Mouse (Mus musculus): Measurements from ENCODE around the gene Gpatch2. TPM values are rescaled to one million over a fixed set of nuclear protein-coding genes. Genes with fewer than 3 reads are reported as not detected.

Gpatch2 gene
- polyA plus RNA-seq, 1 experiment from 2014 or later: 23.2 TPM

DNA sequence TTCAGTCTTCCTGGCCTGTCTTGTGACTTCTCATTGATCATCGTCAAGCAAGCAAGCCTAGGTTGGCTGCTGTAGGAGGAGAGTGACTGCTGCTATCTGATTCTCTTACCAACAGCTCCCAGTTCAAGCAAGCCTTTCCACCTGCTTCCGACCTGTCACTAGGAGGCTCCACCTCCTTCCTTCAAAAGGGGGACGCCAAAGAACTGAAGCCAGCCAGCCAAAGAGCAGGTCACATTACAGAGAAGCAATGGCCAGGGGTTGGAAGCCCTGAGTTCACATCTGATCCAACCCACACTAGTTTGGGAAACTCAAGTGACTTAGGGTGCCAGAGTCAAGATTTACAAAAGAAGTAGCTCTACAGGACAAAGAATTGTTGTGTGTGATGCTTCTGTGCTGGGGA is 144.9 kb downstream of the Gpatch2 start:
- no peak overlapping the region for H3K4me3 ChIP-seq (ENCODE audit: low read length)
- no peaks in the 10 kb centered on the region for H3K36me3 ChIP-seq (ENCODE audit: control insufficient read depth, insufficient read depth, low read length)
- ATAC-seq (ENCODE audit: low FRiP score, low TSS enrichment): no peak
- 28% methylated on average over 3 of the region's 3 CpGs for WGBS
- no peaks in the 10 kb centered on the region for H3K4me1 ChIP-seq (ENCODE audit: control insufficient read depth, insufficient read depth, low read length)
- no peak overlapping the region for H3K27ac ChIP-seq (ENCODE audit: low read depth, low read length)
- H3K9ac ChIP-seq (ENCODE audit: low read depth, low read length): no peak overlapping the region
- H3K27me3 ChIP-seq (ENCODE audit: control insufficient read depth, insufficient read depth, low read length): no peaks in the 10 kb centered on the region
- no peaks in the 10 kb centered on the region for H3K9me3 ChIP-seq (ENCODE audit: control insufficient read depth, low read length)
- H3K4me2 ChIP-seq (replicated peaks; ENCODE audit: low read depth, low read length): no peak overlapping the region

DNA sequence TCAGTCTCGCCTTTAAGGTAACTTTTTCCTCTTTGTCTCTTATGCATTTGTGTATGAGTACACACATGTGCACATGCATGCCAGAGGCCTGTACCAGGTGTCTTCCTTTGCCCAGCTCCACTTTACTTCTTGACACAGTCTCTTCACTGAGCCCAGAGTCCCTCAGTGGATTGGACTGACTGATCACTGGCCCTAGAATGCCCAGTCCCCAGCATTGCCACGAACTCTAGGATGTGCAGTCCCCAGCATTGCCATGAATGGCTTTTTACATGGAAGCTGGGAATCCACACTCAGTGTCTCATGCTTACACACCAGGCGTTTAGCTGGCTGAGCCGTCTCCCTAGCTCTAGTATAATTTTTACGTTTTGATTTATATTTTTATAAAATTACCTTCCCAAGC is 147.2 kb downstream of the Gpatch2 start:
- Histone ChIP-seq H3K36me3 (ENCODE audit: control insufficient read depth, insufficient read depth, low read length) (no peaks in the 10 kb centered on the region), H3K27ac (ENCODE audit: low read depth, low read length) (no peak overlapping the region), H3K4me3 (ENCODE audit: low read length) (no peak overlapping the region), H3K9me3 (ENCODE audit: control insufficient read depth, low read length) (no peaks in the 10 kb centered on the region), H3K9ac (ENCODE audit: low read depth, low read length) (no peak overlapping the region), H3K4me1 (ENCODE audit: control insufficient read depth, insufficient read depth, low read length) (no peaks in the 10 kb centered on the region), H3K27me3 (ENCODE audit: control insufficient read depth, insufficient read depth, low read length) (no peaks in the 10 kb centered on the region), H3K4me2 (replicated peaks; ENCODE audit: low read depth, low read length) (no peak overlapping the region)
- WGBS: 95% methylated on average over 5 of the region's 5 CpGs
- no peak for ATAC-seq (ENCODE audit: low FRiP score, low TSS enrichment)

DNA sequence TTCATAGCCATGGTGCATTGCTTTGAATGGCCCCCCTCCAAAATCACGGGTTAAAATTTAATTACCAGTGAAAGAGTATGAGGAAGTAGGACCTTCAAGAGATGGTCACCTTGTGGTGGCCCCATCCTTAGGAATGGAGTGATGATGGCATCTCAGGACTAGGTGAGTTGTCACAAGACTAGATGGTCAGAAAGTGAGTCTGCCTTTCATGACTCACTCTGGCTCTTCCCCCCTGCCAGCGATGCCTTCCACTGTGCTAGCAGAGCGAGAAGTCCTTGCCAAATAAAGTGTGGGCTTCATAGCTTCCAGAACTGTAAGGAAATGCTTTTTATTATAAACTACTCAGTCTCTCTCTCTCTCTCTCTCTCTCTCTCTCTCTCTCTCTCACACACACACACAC is 150.1 kb downstream of the Gpatch2 start:
- Histone ChIP-seq H3K36me3 (ENCODE audit: control insufficient read depth, insufficient read depth, low read length) (no peaks in the 10 kb centered on the region), H3K27ac (ENCODE audit: low read depth, low read length) (no peak overlapping the region), H3K9ac (ENCODE audit: low read depth, low read length) (no peak overlapping the region), H3K27me3 (ENCODE audit: control insufficient read depth, insufficient read depth, low read length) (no peaks in the 10 kb centered on the region), H3K9me3 (ENCODE audit: control insufficient read depth, low read length) (no peaks in the 10 kb centered on the region), H3K4me1 (ENCODE audit: control insufficient read depth, insufficient read depth, low read length) (no peaks in the 10 kb centered on the region), H3K4me3 (ENCODE audit: low read length) (no peak overlapping the region), H3K4me2 (replicated peaks; ENCODE audit: low read depth, low read length) (no peak overlapping the region)
- 82% methylated on average over 3 of the region's 3 CpGs for WGBS
- no peak for ATAC-seq (ENCODE audit: low FRiP score, low TSS enrichment)

DNA sequence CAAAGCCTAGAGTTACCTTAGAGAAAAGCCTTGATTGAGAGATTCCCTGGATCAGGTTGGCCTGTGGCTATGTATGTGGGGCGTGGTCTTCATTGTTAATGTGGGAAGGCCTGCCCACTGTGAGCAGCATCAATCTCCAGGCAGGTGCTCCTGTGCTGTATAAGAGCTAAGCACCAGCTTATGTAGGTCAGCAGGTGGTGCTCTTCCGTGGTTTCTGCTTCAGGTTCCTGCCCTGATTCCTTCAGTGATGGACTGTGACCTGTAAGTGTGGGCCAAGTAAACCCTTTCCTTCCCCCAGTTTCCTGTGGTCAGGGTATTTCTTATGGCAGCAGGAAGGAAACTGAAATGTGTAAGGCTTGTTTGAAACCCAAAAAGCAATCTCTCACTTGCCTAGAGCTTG is 151.5 kb downstream of the Gpatch2 start:
- H3K27ac ChIP-seq (ENCODE audit: low read depth, low read length): no peak overlapping the region

DNA sequence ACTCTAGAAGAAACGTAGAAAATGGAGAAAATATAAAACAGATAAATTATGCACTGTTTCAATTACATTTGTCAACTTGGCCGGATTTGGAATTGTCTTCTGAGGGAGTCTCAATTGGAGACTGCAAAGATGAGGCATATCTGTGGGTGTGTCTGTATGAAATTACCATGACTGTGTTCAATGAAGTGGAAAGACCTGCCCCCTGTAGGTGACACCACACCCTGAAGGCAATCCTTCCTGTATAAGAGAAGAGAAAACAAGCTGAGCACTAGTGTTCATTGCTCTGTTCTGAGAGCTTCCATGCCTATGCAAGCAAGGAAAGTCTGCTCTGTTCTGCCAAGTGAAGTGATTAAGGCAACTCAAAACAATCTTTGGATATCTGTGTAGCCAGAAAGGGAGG is 153.7 kb downstream of the Gpatch2 start:
- no peak overlapping the region for H3K4me2 ChIP-seq (replicated peaks; ENCODE audit: low read depth, low read length)
- H3K27me3 ChIP-seq (ENCODE audit: control insufficient read depth, insufficient read depth, low read length): no peaks in the 10 kb centered on the region
- H3K27ac ChIP-seq (ENCODE audit: low read depth, low read length): no peak overlapping the region
- no peaks in the 10 kb centered on the region for H3K9me3 ChIP-seq (ENCODE audit: control insufficient read depth, low read length)
- no peak overlapping the region for H3K4me3 ChIP-seq (ENCODE audit: low read length)
- 74% methylated on average over 2 of the region's 2 CpGs for WGBS
- H3K36me3 ChIP-seq (ENCODE audit: control insufficient read depth, insufficient read depth, low read length): no peaks in the 10 kb centered on the region
- ATAC-seq (ENCODE audit: low FRiP score, low TSS enrichment): no peak
- H3K4me1 ChIP-seq (ENCODE audit: control insufficient read depth, insufficient read depth, low read length): no peaks in the 10 kb centered on the region
- H3K9ac ChIP-seq (ENCODE audit: low read depth, low read length): no peak overlapping the region

More for the DNA sequence above, 151.5 kb downstream of the Gpatch2 start:
- WGBS: 54% methylated on average over 2 of the region's 2 CpGs
- Histone ChIP-seq H3K9me3 (ENCODE audit: control insufficient read depth, low read length) (no peaks in the 10 kb centered on the region), H3K4me1 (ENCODE audit: control insufficient read depth, insufficient read depth, low read length) (no peaks in the 10 kb centered on the region), H3K4me2 (replicated peaks; ENCODE audit: low read depth, low read length) (no peak overlapping the region), H3K4me3 (ENCODE audit: low read length) (no peak overlapping the region), H3K9ac (ENCODE audit: low read depth, low read length) (no peak overlapping the region), H3K36me3 (ENCODE audit: control insufficient read depth, insufficient read depth, low read length) (no peaks in the 10 kb centered on the region), H3K27me3 (ENCODE audit: control insufficient read depth, insufficient read depth, low read length) (no peaks in the 10 kb centered on the region)
- ATAC-seq (ENCODE audit: low FRiP score, low TSS enrichment): no peak

DNA sequence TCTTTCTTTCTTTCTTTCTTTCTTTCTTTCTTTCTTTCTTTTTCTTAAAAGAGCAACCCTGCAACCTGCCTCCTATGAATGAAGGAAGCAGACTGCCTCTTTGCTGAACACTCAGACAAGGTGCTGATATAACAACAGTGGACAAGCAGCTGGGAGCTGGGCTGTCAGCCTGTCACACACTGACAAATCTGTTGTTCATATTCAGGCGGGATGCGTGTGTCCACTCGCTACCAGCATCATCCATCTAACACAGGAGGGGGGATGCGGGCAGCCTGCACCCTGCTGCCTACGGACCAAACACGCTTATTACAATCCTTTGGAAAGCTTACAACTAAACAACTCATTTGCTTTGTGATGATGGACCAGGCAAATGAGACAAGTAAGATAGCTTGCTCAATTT is 158.2 kb downstream of the Gpatch2 start:
- H3K27ac ChIP-seq (ENCODE audit: low read depth, low read length): no peak overlapping the region
- ATAC-seq (ENCODE audit: low FRiP score, low TSS enrichment): no peak

DNA sequence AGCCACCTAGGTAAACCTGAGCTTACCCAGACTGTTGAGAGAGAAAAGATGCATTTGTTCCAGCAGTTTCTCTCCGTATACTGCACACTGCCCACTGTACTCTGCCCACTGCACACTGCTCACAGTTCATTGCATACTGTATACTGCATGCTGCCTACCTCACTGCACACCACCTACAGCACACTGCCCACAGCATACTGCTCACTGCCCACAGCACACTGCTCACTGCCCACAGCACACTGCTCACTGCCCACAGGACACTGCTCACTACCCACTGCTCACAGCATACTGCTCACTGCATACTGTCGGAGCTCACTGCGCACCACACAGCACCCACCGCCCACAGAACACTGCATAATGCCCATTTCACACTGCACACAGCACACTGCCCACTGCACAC is 159.1 kb downstream of the Gpatch2 start:
- no peak for ATAC-seq (ENCODE audit: low FRiP score, low TSS enrichment)
- no peak overlapping the region for H3K4me2 ChIP-seq (replicated peaks; ENCODE audit: low read depth, low read length)
- H3K4me3 ChIP-seq (ENCODE audit: low read length): no peak overlapping the region
- no peak overlapping the region for H3K27ac ChIP-seq (ENCODE audit: low read depth, low read length)
- H3K4me1 ChIP-seq (ENCODE audit: control insufficient read depth, insufficient read depth, low read length): no peaks in the 10 kb centered on the region
- H3K9me3 ChIP-seq (ENCODE audit: control insufficient read depth, low read length): no peaks in the 10 kb centered on the region
- no peaks in the 10 kb centered on the region for H3K36me3 ChIP-seq (ENCODE audit: control insufficient read depth, insufficient read depth, low read length)
- no peak overlapping the region for H3K9ac ChIP-seq (ENCODE audit: low read depth, low read length)
- H3K27me3 ChIP-seq (ENCODE audit: control insufficient read depth, insufficient read depth, low read length): no peaks in the 10 kb centered on the region
- WGBS: 94% methylated on average over 4 of the region's 4 CpGs

More for the DNA sequence above, 158.2 kb downstream of the Gpatch2 start:
- H3K36me3 ChIP-seq (ENCODE audit: control insufficient read depth, insufficient read depth, low read length): no peaks in the 10 kb centered on the region
- H3K4me2 ChIP-seq (replicated peaks; ENCODE audit: low read depth, low read length): no peak overlapping the region
- no peak overlapping the region for H3K9ac ChIP-seq (ENCODE audit: low read depth, low read length)
- H3K9me3 ChIP-seq (ENCODE audit: control insufficient read depth, low read length): no peaks in the 10 kb centered on the region
- WGBS: 84% methylated on average over 6 of the region's 6 CpGs
- no peak overlapping the region for H3K4me3 ChIP-seq (ENCODE audit: low read length)
- no peaks in the 10 kb centered on the region for H3K27me3 ChIP-seq (ENCODE audit: control insufficient read depth, insufficient read depth, low read length)
- H3K4me1 ChIP-seq (ENCODE audit: control insufficient read depth, insufficient read depth, low read length): no peaks in the 10 kb centered on the region

DNA sequence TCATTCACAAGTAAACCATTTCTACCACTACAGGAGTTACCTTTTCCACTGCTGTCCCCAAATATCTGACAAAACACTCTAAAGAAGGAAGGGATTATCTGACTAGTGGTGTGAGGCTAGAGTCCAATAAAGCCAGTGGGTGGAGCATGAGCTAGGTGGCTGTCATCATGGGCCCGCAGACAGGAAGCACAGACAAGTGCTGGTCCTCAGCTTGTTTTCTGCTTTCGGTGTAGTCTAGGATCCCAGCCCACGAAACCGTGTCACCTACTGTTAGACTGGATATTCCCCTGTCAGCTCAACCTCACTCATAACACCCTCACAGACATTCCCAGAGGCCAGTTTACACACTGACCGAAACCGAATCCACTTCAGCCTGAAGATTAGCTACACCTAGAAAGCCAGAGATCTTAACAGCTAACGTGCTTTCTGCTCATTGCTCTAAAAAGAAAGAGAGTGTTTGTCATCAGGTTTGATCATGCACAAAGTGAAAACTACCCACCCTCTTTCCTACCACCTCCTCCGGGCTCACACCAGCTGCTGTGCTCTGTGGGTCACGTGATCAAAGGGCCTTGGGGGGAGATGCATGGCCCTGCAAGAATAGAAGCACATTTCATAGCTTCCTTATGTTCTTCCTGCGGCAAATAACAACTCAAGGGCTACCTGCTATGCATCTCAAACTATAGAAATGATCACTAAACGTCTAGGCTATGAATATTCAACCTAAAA is 161.8 kb downstream of the Gpatch2 start:
- Histone ChIP-seq H3K9ac (ENCODE audit: low read depth, low read length) (no peak overlapping the region), H3K9me3 (ENCODE audit: control insufficient read depth, low read length) (no peaks in the 10 kb centered on the region), H3K36me3 (ENCODE audit: control insufficient read depth, insufficient read depth, low read length) (no peaks in the 10 kb centered on the region)

DNA sequence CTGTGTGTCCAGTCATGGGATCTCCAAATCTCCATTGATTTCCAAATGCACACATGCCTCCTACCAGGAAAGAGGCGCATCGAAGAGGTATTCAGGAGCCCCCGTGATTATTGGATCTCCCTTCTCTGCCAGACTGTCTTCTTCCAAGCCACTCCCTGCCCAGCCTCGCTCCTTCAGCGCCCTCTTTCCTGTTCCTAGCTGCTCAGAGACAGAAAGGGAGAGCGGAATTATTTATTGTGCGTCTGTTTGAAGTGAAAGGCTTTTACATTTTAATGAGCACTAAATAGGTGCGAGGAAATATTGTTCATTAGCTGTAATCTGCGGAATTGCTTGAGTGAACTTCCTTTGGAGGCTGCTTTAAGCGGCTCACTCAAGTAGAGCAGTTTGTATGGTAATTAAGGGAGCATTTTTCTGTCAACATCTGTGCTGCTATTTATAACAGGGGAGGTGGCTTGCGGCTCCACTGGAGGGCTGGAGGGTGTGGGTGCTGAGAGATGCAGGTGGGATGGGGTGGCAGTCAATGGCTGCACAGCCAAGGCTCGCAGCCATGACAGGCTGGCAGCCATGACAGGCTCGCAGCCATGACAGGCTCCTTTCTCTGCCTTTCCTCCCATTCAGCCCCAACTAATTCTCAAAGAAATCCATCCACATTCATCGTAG is 162.7 kb downstream of the Gpatch2 start:
- H3K9me3 ChIP-seq (ENCODE audit: control insufficient read depth, low read length): no peaks in the 10 kb centered on the region
- H3K4me2 ChIP-seq (replicated peaks; ENCODE audit: low read depth, low read length): no peak overlapping the region
- H3K4me3 ChIP-seq (ENCODE audit: low read length): no peak overlapping the region
- no peak overlapping the region for H3K9ac ChIP-seq (ENCODE audit: low read depth, low read length)
- no peak overlapping the region for H3K27ac ChIP-seq (ENCODE audit: low read depth, low read length)
- no peaks in the 10 kb centered on the region for H3K36me3 ChIP-seq (ENCODE audit: control insufficient read depth, insufficient read depth, low read length)
- no peaks in the 10 kb centered on the region for H3K4me1 ChIP-seq (ENCODE audit: control insufficient read depth, insufficient read depth, low read length)
- ATAC-seq (ENCODE audit: low FRiP score, low TSS enrichment): no peak
- no peaks in the 10 kb centered on the region for H3K27me3 ChIP-seq (ENCODE audit: control insufficient read depth, insufficient read depth, low read length)
- 50% methylated on average over 14 of the region's 14 CpGs for WGBS

More for the DNA sequence above, 161.8 kb downstream of the Gpatch2 start:
- H3K4me2 ChIP-seq (replicated peaks; ENCODE audit: low read depth, low read length): no peak overlapping the region
- ATAC-seq (ENCODE audit: low FRiP score, low TSS enrichment): no peak
- H3K27ac ChIP-seq (ENCODE audit: low read depth, low read length): no peak overlapping the region
- no peaks in the 10 kb centered on the region for H3K4me1 ChIP-seq (ENCODE audit: control insufficient read depth, insufficient read depth, low read length)
- no peak overlapping the region for H3K4me3 ChIP-seq (ENCODE audit: low read length)
- H3K27me3 ChIP-seq (ENCODE audit: control insufficient read depth, insufficient read depth, low read length): no peaks in the 10 kb centered on the region
- WGBS: 68% methylated on average over 11 of the region's 11 CpGs

Measured in kidney, embryonic 14.5 days (tissue).